Mouse (Mus musculus): ENCODE measurements around the gene Olfr523. TPM values are rescaled to one million over a fixed set of nuclear protein-coding genes. Genes with fewer than 3 reads are reported as not detected.

Olfr523 gene
- polyA plus RNA-seq, 1 experiment from 2014 or later = not detected

DNA sequence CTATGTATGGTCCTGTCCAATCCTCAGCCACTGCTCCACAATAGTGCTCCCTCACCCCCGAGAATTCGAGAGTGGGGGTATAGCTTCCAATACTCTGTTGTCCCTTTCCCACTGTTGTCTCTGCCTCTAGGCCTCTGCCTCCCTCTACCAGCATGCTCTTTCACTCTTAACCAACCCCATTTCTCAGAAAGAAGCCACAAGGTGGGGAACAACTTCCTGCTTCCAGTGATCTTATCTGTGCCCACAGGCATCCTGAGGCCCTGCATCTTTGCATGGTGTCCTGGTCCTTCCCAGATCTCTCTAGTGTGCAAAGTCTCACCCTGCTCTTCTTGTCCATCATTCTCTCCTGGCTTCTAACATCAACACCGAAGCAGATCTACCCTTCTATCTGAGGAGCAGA lies 33.9 kb downstream of the Olfr523 start:
- no peaks in the 10 kb centered on the region for H3K9me3 ChIP-seq
- H3K36me3 ChIP-seq = no peaks in the 10 kb centered on the region
- H3K4me2 ChIP-seq = no peak overlapping the region
- no peak for ATAC-seq (ENCODE audit: borderline replicate concordance, extremely low read depth, low FRiP score, low TSS enrichment)
- no peak overlapping the region for H3K27ac ChIP-seq
- H3K4me3 ChIP-seq = no peak overlapping the region
- no peaks in the 10 kb centered on the region for H3K27me3 ChIP-seq
- H3K9ac ChIP-seq = no peak overlapping the region
- WGBS = 77% methylated on average over 3 of the region's 3 CpGs
- H3K4me1 ChIP-seq = no peaks in the 10 kb centered on the region

DNA sequence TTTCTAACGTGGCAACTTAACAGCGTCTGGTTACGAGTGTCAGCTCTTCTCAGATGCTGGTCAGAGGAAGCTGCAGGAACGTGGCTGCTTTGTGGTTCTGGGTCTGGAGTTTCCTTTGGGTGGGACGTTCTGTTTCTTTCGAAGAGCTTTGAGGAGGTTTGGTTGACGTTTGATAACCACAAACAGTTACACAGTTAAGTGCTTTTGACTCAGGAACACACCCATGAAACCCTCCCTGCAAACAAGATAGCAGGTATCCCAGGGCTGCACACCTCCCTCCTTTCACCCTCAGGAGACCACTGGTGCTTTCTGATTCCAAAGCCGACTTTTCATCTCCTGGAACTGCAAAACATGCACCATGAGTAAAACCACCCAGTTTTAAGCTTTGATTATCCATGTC lies 35.1 kb downstream of the Olfr523 start:
- Histone ChIP-seq H3K4me2 (no peak overlapping the region), H3K27me3 (no peaks in the 10 kb centered on the region), H3K4me3 (no peak overlapping the region), H3K9ac (no peak overlapping the region), H3K4me1 (no peaks in the 10 kb centered on the region), H3K9me3 (no peaks in the 10 kb centered on the region), H3K27ac (no peak overlapping the region), H3K36me3 (no peaks in the 10 kb centered on the region)
- 45% methylated on average over 8 of the region's 8 CpGs for WGBS
- ATAC-seq (ENCODE audit: borderline replicate concordance, extremely low read depth, low FRiP score, low TSS enrichment) = no peak

DNA sequence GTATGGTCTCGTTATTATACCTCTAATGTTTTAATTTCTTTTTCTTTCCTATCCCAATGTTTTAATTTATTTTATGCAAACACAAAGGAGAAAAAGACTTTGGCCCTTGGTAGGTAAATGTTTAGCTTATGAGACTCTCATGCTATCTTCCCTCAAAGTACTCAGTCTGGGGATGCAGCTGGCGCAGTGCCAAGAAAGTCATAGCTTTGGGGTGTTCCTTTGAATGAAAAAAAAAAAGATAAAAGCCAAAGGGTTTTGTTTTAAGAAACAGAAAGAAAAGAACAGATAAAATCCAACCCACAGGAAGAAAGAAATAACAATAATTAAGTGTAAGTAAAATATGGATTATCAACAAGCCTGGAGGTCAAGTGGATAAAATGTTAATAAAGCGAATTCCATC lies 35.7 kb downstream of the Olfr523 start:
- no peak overlapping the region for H3K9ac ChIP-seq
- ATAC-seq (ENCODE audit: borderline replicate concordance, extremely low read depth, low FRiP score, low TSS enrichment) = no peak
- H3K27me3 ChIP-seq = no peaks in the 10 kb centered on the region
- H3K9me3 ChIP-seq = no peaks in the 10 kb centered on the region
- H3K36me3 ChIP-seq = no peaks in the 10 kb centered on the region
- H3K27ac ChIP-seq = no peak overlapping the region
- H3K4me3 ChIP-seq = no peak overlapping the region
- H3K4me2 ChIP-seq = no peak overlapping the region
- H3K4me1 ChIP-seq = no peaks in the 10 kb centered on the region
- 32% methylated on average over 3 of the region's 3 CpGs for WGBS

DNA sequence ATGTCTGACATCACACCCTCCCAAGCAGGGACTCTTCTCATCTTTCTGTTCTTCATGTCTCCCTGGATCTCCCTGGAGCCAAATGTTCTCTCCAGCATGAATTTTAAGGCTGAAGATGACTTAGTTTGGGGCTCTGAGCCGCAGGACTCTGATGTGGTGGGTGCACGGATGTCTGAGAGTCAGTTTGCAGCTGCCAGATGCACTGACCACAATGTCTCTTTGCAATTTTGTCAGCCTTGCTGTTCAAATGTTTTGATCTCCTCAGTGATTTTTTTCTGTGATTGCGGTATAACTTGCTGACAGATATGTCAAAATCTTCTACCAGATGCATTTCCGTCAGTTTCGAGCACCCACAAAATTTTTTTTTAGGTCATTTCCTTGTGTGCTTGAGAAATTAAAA lies 40.8 kb downstream of the Olfr523 start:
- no peak overlapping the region for H3K9ac ChIP-seq
- no peak overlapping the region for H3K4me3 ChIP-seq
- H3K4me1 ChIP-seq = no peaks in the 10 kb centered on the region
- H3K27ac ChIP-seq = no peak overlapping the region
- no peak for ATAC-seq (ENCODE audit: borderline replicate concordance, extremely low read depth, low FRiP score, low TSS enrichment)
- no peaks in the 10 kb centered on the region for H3K9me3 ChIP-seq
- no peaks in the 10 kb centered on the region for H3K27me3 ChIP-seq
- no peaks in the 10 kb centered on the region for H3K36me3 ChIP-seq
- 57% methylated on average over 5 of the region's 5 CpGs for WGBS
- no peak overlapping the region for H3K4me2 ChIP-seq

DNA sequence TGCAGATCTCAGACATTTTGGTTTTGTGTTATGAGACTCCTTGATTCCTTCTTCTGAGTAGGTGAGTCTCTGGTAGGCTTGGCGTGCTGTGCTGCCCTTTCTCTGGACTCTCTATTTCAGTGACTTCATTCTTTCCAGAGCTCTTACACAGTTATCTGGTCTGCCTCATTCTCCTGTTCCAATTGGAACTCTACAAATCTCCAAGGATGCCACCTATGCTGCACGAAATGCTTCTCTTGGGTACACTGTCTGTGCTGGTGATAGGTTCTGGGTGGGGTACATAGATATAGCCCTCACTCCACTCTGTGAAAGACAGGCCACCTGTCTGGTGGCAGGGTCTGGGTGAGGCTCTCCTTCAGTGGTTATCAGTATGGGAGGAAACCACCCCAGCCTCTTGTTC lies 45.0 kb downstream of the Olfr523 start, which contains the start of gene Cd163l1:
TSS of gene Cd163l1 (plus strand) at position 301 of the 400 bp plus-strand sequence.
- Histone ChIP-seq H3K36me3 (no peaks in the 10 kb centered on the region), H3K4me1 (no peaks in the 10 kb centered on the region), H3K27ac (no peak within 1 kb of the TSS), H3K4me3 (no peak within 1 kb of the TSS), H3K9me3 (no peaks in the 10 kb centered on the region), H3K4me2 (no peak within 1 kb of the TSS), H3K27me3 (no peaks in the 10 kb centered on the region), H3K9ac (no peak within 1 kb of the TSS)
- WGBS = 80% methylated on average over 2 of the region's 2 CpGs
- ATAC-seq (ENCODE audit: borderline replicate concordance, extremely low read depth, low FRiP score, low TSS enrichment) = no peak

DNA sequence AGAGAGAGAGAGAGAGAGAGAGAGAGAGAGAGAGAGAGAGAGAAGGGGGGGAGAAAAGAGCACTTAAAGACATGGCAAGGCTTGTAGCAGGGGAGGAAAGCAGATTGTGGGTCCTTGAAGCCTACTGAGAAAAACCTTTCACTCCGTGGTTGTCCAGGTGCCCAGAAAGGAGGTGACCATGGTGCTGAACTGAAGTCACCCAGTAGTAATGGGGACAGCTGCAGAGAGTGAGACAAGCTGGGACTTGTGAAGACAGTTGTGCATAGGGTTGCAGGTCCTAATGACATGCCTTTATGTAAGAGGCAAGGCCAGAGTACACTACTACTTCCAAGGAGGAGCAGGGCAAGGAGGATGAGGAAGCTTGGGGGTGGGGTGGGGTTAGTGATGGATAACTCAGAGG lies 46.3 kb downstream of the Olfr523 start:
- Histone ChIP-seq H3K9ac (no peak overlapping the region), H3K4me3 (no peak overlapping the region), H3K36me3 (no peaks in the 10 kb centered on the region), H3K27me3 (no peaks in the 10 kb centered on the region), H3K9me3 (no peaks in the 10 kb centered on the region), H3K4me1 (no peaks in the 10 kb centered on the region), H3K27ac (no peak overlapping the region), H3K4me2 (no peak overlapping the region)
- WGBS = 4% methylated on average over 1 of the region's 1 CpGs
- no peak for ATAC-seq (ENCODE audit: borderline replicate concordance, extremely low read depth, low FRiP score, low TSS enrichment)

DNA sequence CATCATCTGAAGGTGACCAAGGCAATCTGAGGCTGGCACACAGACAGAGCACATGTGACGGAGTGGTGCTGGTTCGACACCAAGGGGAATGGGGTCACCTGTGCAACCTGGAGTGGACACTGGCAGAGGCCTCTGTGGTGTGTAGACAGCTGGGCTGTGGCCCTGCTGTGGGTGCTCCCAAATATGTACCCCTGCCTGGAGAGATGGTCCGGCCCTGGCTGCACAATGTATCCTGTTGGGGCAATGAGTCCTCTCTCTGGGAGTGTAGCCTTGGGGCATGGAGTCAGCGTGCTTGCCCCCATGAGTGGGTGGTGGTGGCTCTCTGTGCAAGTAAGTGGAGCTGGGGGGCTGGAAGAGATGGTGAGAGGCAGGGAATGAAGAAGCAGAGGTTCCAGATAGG lies 47.4 kb downstream of the Olfr523 start:
- WGBS = 79% methylated on average over 4 of the region's 4 CpGs
- Histone ChIP-seq H3K36me3 (no peaks in the 10 kb centered on the region), H3K4me2 (no peak overlapping the region)

DNA sequence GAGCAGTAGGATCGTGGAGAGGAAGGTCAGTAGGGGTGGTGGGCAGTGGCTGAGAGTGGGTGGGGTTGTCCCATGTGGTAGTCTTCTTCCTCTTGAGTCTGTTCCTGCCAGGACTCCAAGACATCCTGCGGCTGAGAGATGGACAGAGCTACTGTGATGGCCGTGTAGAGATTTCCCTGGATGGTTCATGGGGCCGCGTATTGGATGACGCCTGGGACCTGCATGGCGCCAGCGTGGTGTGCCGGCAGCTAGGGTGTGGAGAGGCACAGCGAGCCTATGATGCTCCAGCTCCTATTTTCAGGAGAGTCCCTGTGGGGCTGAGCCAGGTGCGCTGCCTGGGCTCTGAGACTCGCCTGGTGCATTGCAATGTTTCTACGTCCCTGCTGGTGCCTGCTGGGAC lies 51.2 kb downstream of the Olfr523 start:
- Histone ChIP-seq H3K9ac (no peak overlapping the region), H3K27ac (no peak overlapping the region), H3K27me3 (no peaks in the 10 kb centered on the region), H3K9me3 (no peaks in the 10 kb centered on the region), H3K4me3 (no peak overlapping the region), H3K4me1 (no peaks in the 10 kb centered on the region), H3K4me2 (no peak overlapping the region), H3K36me3 (no peaks in the 10 kb centered on the region)
- 77% methylated on average over 13 of the region's 13 CpGs for WGBS
- no peak for ATAC-seq (ENCODE audit: borderline replicate concordance, extremely low read depth, low FRiP score, low TSS enrichment)

More for the DNA sequence above, 47.4 kb downstream of the Olfr523 start:
- no peak overlapping the region for H3K4me3 ChIP-seq
- no peaks in the 10 kb centered on the region for H3K9me3 ChIP-seq
- H3K4me1 ChIP-seq = no peaks in the 10 kb centered on the region
- no peak overlapping the region for H3K27ac ChIP-seq
- no peak overlapping the region for H3K9ac ChIP-seq
- no peaks in the 10 kb centered on the region for H3K27me3 ChIP-seq
- no peak for ATAC-seq (ENCODE audit: borderline replicate concordance, extremely low read depth, low FRiP score, low TSS enrichment)

Other genes with a start within 250 kb of the Olfr523 start
- 0.31 TPM in 1 of 2 replicates, not detected in the other for gene Utf1, start 229.4 kb upstream of the Olfr523 start, polyA plus RNA-seq (2015; fragmentation: Nextera tagmentation; extraction: Ambion mirVana)
- 1.2 and 1.7 TPM in 2 replicates for gene 6430531B16Rik, start 194.5 kb upstream of the Olfr523 start, polyA plus RNA-seq (2015; fragmentation: Nextera tagmentation; extraction: Ambion mirVana)
- gene Adam8, start 180.7 kb upstream of the Olfr523 start, polyA plus RNA-seq (2015; fragmentation: Nextera tagmentation; extraction: Ambion mirVana) = 1.4 and 1.8 TPM in 2 replicates
- gene Zfp511, start 136.8 kb upstream of the Olfr523 start, polyA plus RNA-seq (2015; fragmentation: Nextera tagmentation; extraction: Ambion mirVana) = 40.0 and 40.1 TPM in 2 replicates
- gene Tubgcp2, start 136.5 kb upstream of the Olfr523 start, polyA plus RNA-seq (2015; fragmentation: Nextera tagmentation; extraction: Ambion mirVana) = 53.2 and 56.4 TPM in 2 replicates
- not detected in 2 replicates for gene Msx3, start 124.1 kb upstream of the Olfr523 start, polyA plus RNA-seq (2015; fragmentation: Nextera tagmentation; extraction: Ambion mirVana)
- gene Caly, start 90.7 kb upstream of the Olfr523 start, polyA plus RNA-seq (2015; fragmentation: Nextera tagmentation; extraction: Ambion mirVana) = 0.66 and 1.1 TPM in 2 replicates
- not detected in 2 replicates for gene Prap1, start 79.8 kb upstream of the Olfr523 start, polyA plus RNA-seq (2015; fragmentation: Nextera tagmentation; extraction: Ambion mirVana)
- 19.1 and 19.8 TPM in 2 replicates for gene Fuom, start 70.8 kb upstream of the Olfr523 start, polyA plus RNA-seq (2015; fragmentation: Nextera tagmentation; extraction: Ambion mirVana)
- gene Paox, start 57.4 kb upstream of the Olfr523 start, polyA plus RNA-seq (2015; fragmentation: Nextera tagmentation; extraction: Ambion mirVana) = 21.6 and 22.3 TPM in 2 replicates
- 145 and 147 TPM in 2 replicates for gene Echs1, start 56.7 kb upstream of the Olfr523 start, polyA plus RNA-seq (2015; fragmentation: Nextera tagmentation; extraction: Ambion mirVana)
- gene Mtg1, start 35.7 kb upstream of the Olfr523 start, polyA plus RNA-seq (2015; fragmentation: Nextera tagmentation; extraction: Ambion mirVana) = 25.2 and 26.2 TPM in 2 replicates
- 0.11 and 0.27 TPM in 2 replicates for gene Sprn, start 18.3 kb upstream of the Olfr523 start, polyA plus RNA-seq (2015; fragmentation: Nextera tagmentation; extraction: Ambion mirVana)
- gene Olfr522, start 8.5 kb upstream of the Olfr523 start, polyA plus RNA-seq (2015; fragmentation: Nextera tagmentation; extraction: Ambion mirVana) = not detected in 2 replicates
- gene Olfr524, start 32.7 kb downstream of the Olfr523 start, polyA plus RNA-seq (2015; fragmentation: Nextera tagmentation; extraction: Ambion mirVana) = 0.05 TPM in 1 of 2 replicates, not detected in the other
- gene Cd163l1, start 45.0 kb downstream of the Olfr523 start, polyA plus RNA-seq (2015; fragmentation: Nextera tagmentation; extraction: Ambion mirVana) = 0.44 and 3.1 TPM in 2 replicates
- gene 5830411N06Rik, start 74.1 kb downstream of the Olfr523 start, polyA plus RNA-seq (2015; fragmentation: Nextera tagmentation; extraction: Ambion mirVana) = 0.19 TPM in 1 of 2 replicates, not detected in the other
- gene Olfr525, start 147.6 kb downstream of the Olfr523 start, polyA plus RNA-seq (2015; fragmentation: Nextera tagmentation; extraction: Ambion mirVana) = not detected in 2 replicates
- gene Olfr527, start 160.8 kb downstream of the Olfr523 start, polyA plus RNA-seq (2015; fragmentation: Nextera tagmentation; extraction: Ambion mirVana) = not detected in 2 replicates
- gene Olfr60, start 188.5 kb downstream of the Olfr523 start, polyA plus RNA-seq (2015; fragmentation: Nextera tagmentation; extraction: Ambion mirVana) = not detected in 2 replicates
- not detected in 2 replicates for gene Olfr530, start 203.1 kb downstream of the Olfr523 start, polyA plus RNA-seq (2015; fragmentation: Nextera tagmentation; extraction: Ambion mirVana)
- gene Olfr531, start 229.7 kb downstream of the Olfr523 start, polyA plus RNA-seq (2015; fragmentation: Nextera tagmentation; extraction: Ambion mirVana) = not detected in 2 replicates
- gene Olfr532, start 248.4 kb downstream of the Olfr523 start, polyA plus RNA-seq (2015; fragmentation: Nextera tagmentation; extraction: Ambion mirVana) = not detected in 2 replicates